Mouse (Mus musculus) lung, postnatal 0 days (tissue): ENCODE results near the gene Tmem104. TPM values are rescaled to one million over a fixed set of nuclear protein-coding genes. Genes with fewer than 3 reads are reported as not detected.

Source experiments
- ATAC-seq: fragments of 200-750 bp; cut with Nextera tagmentation; 2 replicates; pipeline ENCODE4 v1.8.0; 2017; ENCODE audit warnings: moderate library complexity
- DNase-seq: peaks from one replicate; pipeline ENCODE4 v3.0.0-alpha.2; 2016; ENCODE audit warnings: low spot score
- H3K27ac ChIP-seq: fragments of 300-500 bp; sonication (generic); 2 replicates; pipeline ENCODE4 v1.5.1; 2014; ENCODE audit warnings: antibody characterized with exemption, mild to moderate bottlenecking, low read length, mixed read lengths
- H3K27me3 ChIP-seq: fragments of 300-500 bp; sonication (generic); replicated peaks from 2 replicates; pipeline ENCODE4 v1.6.1; 2014; ENCODE audit warnings: low read length, mixed read lengths; ENCODE audit not compliant: insufficient read depth
- H3K36me3 ChIP-seq: fragments of 300-500 bp; sonication (generic); 2 replicates; pipeline ENCODE4 v1.6.1; 2014; ENCODE audit warnings: low read length, mixed read lengths; ENCODE audit not compliant: insufficient read depth
- H3K4me1 ChIP-seq: fragments of 300-500 bp; sonication (generic); 2 replicates; pipeline ENCODE4 v1.6.1; 2014; ENCODE audit warnings: antibody characterized with exemption, low read depth, low read length, mixed read lengths; ENCODE audit not compliant: insufficient read depth
- H3K4me2 ChIP-seq: fragments of 300-500 bp; sonication (generic); replicated peaks from 2 replicates; pipeline ENCODE4 v1.6.1; 2014; ENCODE audit warnings: low read depth, mild to moderate bottlenecking, low read length, moderate library complexity, mixed read lengths
- H3K4me3 ChIP-seq: fragments of 300-500 bp; sonication (generic); 2 replicates; pipeline ENCODE4 v1.5.1; 2014; ENCODE audit warnings: low read depth, low read length
- H3K9ac ChIP-seq: fragments of 300-500 bp; sonication (generic); replicated peaks from 2 replicates; pipeline ENCODE4 v1.6.1; 2014; ENCODE audit warnings: low read depth, mild to moderate bottlenecking
- H3K9me3 ChIP-seq: fragments of 300-500 bp; sonication (generic); 2 replicates; pipeline ENCODE4 v1.6.1; 2016; ENCODE audit warnings: low read length, mixed read lengths
- CTCF ChIP-seq: IDR thresholded peaks from 2 replicates; pipeline ENCODE4 v1.5.1; 2016; ENCODE audit warnings: antibody characterized with exemption, mild to moderate bottlenecking
- EP300 ChIP-seq: IDR thresholded peaks from 2 replicates; pipeline ENCODE4 v1.6.1; 2016; ENCODE audit warnings: antibody characterized with exemption, mild to moderate bottlenecking, control low read depth
- WGBS: fragments of 180-500 bp; shearing (Covaris S2); extraction: QIAGEN DNeasy Blood & Tissue Kit; methylation state at CpG from one replicate; pipeline ENCODE4 v1.1.7; 2014; 5-methylcytosine and 5-hydroxymethylcytosine counted together
- polyA plus RNA-seq: library from polyadenylated mRNA; unstranded; fragments of >200 nt; fragmentation: Nextera tagmentation; extraction: Ambion mirVana; gene quantifications from 2 replicates; pipeline ENCODE4 v1.2.1, GENCODE M21; 2015

The Tmem104 gene
- polyA plus RNA-seq, 1 experiment from 2014 or later = 9.6 TPM

- TF ChIP-seq CTCF (no peak), EP300 (no peak)
- H3K9ac ChIP-seq = no peak overlapping the region
- DNase-seq (no peak), ATAC-seq (no peak)
- peaks cover 29% of the 10 kb centered on the region for H3K4me1 ChIP-seq
- H3K27me3 ChIP-seq = no peaks in the 10 kb centered on the region
- H3K4me2 ChIP-seq = no peak overlapping the region
- no peaks in the 10 kb centered on the region for H3K9me3 ChIP-seq
- no peak overlapping the region for H3K4me3 ChIP-seq
- 57% methylated on average over 18 of the region's 18 CpGs for WGBS
- peak overlapping the region; percentile 48; the same call in 1 of the 2 replicates for H3K27ac ChIP-seq
- H3K36me3 ChIP-seq = no peaks in the 10 kb centered on the region
Observed at GRCm38 (mm10) chr11:115217439-115218410, 30.4 kb downstream of the Tmem104 start.

DNA sequence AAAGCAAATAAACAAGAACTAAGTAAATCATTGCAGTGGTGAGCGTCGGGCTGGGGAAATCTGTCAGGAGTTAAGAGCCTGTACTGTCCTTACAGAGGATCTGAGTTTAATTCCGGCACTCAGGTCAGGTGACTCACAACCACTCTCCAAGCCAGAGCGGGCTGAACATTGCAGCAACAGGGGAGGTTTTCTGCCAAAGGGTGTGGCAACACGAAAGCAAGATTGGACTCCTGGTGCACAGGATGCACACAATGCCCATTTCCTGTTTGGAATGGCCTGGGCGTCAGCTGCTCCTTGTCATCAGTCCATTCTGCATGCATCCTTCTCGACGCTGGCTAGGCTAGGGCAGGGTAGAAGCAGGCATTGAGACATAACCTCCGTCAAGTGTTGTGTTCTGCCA is 32.0 kb downstream of the Tmem104 start:
- 0 out of 2 replicates have a peak overlapping the region, but pooled peaks have one; percentile 3 for H3K4me2 ChIP-seq
- no peak overlapping the region for H3K4me3 ChIP-seq
- WGBS = 14% methylated on average over 9 of the region's 9 CpGs
- H3K9me3 ChIP-seq = no peaks in the 10 kb centered on the region
- peak overlapping the region; percentile 48 for H3K27ac ChIP-seq
- DNase-seq (peak; percentile 90), ATAC-seq (peak; percentile 84)
- peaks cover 33% of the 10 kb centered on the region for H3K4me1 ChIP-seq
- H3K9ac ChIP-seq = no peak overlapping the region
- H3K27me3 ChIP-seq = no peaks in the 10 kb centered on the region
- TF ChIP-seq EP300 = peak; percentile 87
- no peak for TF ChIP-seq CTCF
- no peaks in the 10 kb centered on the region for H3K36me3 ChIP-seq

GRCm38 (mm10) chr11:115219685-115220084 is 32.4 kb downstream of the Tmem104 start:
- WGBS = 59% methylated on average over 10 of the region's 10 CpGs
- H3K27ac ChIP-seq = peak overlapping the region; percentile 48
- no peak; the same call in 1 of the 2 replicates for TF ChIP-seq EP300
- TF ChIP-seq CTCF = no peak
- H3K4me2 ChIP-seq = 0 out of 2 replicates have a peak overlapping the region, but pooled peaks have one; percentile 3
- H3K4me1 ChIP-seq = peaks cover 33% of the 10 kb centered on the region
- DNase-seq = no peak
- no peaks in the 10 kb centered on the region for H3K9me3 ChIP-seq
- no peaks in the 10 kb centered on the region for H3K36me3 ChIP-seq
- peak; percentile 47; the same call in 1 of the 2 replicates for ATAC-seq
- no peaks in the 10 kb centered on the region for H3K27me3 ChIP-seq
- no peak overlapping the region for H3K9ac ChIP-seq
- no peak overlapping the region for H3K4me3 ChIP-seq

GRCm38 (mm10) chr11:115222077-115222476 is 34.8 kb downstream of the Tmem104 start:
- Histone ChIP-seq H3K36me3 (no peaks in the 10 kb centered on the region), H3K4me3 (no peak overlapping the region), H3K9ac (no peak overlapping the region), H3K4me1 (peaks cover 33% of the 10 kb centered on the region), H3K27ac (no peak overlapping the region), H3K9me3 (no peaks in the 10 kb centered on the region), H3K4me2 (peak overlapping the region; percentile 21; the same call in 1 of the 2 replicates), H3K27me3 (no peaks in the 10 kb centered on the region)
- no peak for TF ChIP-seq CTCF
- TF ChIP-seq EP300 = no peak
- 18% methylated on average over 12 of the region's 12 CpGs for WGBS
- ATAC-seq (peak; percentile 25), DNase-seq (peak; percentile 77)

DNA sequence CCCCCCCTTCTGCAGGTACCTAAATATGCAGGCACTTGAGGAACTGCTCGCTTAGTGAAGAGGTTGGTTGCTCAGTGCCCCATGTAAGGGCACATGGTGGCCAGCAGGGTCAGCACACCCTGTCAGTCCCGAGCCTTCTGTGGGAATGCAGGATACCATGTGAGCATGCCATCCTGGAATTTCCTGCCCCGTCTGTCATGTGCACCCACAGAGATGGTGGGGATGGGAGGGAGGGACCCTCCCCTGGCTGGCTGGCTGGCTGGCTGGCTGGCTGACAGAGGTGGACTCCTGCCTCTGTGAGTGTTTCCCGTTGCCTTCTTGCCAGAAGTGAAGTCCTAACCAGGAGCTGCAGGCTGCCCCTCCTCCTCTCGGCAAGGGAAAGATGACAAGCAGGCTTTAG is 35.3 kb downstream of the Tmem104 start:
- no peak overlapping the region for H3K4me3 ChIP-seq
- 13% methylated on average over 5 of the region's 5 CpGs for WGBS
- TF ChIP-seq EP300 (no peak), CTCF (peak; percentile 41)
- ATAC-seq (peak; percentile 23; the same call in 1 of the 2 replicates), DNase-seq (peak; percentile 52)
- peaks cover 33% of the 10 kb centered on the region for H3K4me1 ChIP-seq
- no peak overlapping the region; the same call in 1 of the 2 replicates for H3K27ac ChIP-seq
- H3K27me3 ChIP-seq = no peaks in the 10 kb centered on the region
- H3K9me3 ChIP-seq = no peaks in the 10 kb centered on the region
- H3K4me2 ChIP-seq = peak overlapping the region; percentile 21; the same call in 1 of the 2 replicates
- H3K36me3 ChIP-seq = no peaks in the 10 kb centered on the region
- no peak overlapping the region for H3K9ac ChIP-seq

DNA sequence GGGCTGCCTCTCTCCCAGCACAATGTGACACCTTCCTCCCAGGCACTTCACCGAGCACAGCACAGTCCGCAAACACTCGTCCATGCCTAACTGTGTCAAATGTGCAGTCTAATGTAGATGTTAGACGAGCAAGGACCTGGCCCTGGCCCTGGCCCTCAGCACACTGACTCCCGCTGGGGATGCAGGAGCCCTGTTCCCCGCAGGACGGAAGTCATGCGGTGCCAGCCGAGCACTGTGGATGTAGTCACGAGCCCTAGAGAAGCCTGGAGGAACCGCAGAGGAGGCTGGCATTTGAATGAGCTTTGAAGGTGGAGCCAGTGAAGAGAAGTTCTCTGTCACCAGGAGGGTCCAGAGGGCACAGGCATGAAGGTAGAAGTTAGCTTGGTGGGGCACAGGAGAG is 36.2 kb downstream of the Tmem104 start:
- H3K4me1 ChIP-seq = peaks cover 26% of the 10 kb centered on the region
- H3K4me2 ChIP-seq = no peak overlapping the region
- 43% methylated on average over 11 of the region's 11 CpGs for WGBS

More for the DNA sequence above, 36.2 kb downstream of the Tmem104 start:
- H3K36me3 ChIP-seq = no peaks in the 10 kb centered on the region
- no peak for TF ChIP-seq EP300
- no peak for TF ChIP-seq CTCF
- no peak overlapping the region for H3K4me3 ChIP-seq
- no peaks in the 10 kb centered on the region for H3K27me3 ChIP-seq
- H3K9me3 ChIP-seq = no peaks in the 10 kb centered on the region
- H3K9ac ChIP-seq = no peak overlapping the region
- no peak overlapping the region for H3K27ac ChIP-seq
- DNase-seq (no peak), ATAC-seq (no peak)
